Mouse (Mus musculus) kidney, postnatal 14 days (tissue): ENCODE results near the gene 4933405L10Rik.

Source experiments
- DNase-seq: peaks from one replicate; pipeline ENCODE4 v3.0.0; 2022; ENCODE audit warnings: mixed read lengths

Gene 4933405L10Rik

GRCm38 (mm10) chr8:105757796-105758276 lies 50.4 kb downstream of the 4933405L10Rik start:
- no peak for DNase-seq

- DNase-seq = peak; percentile 99
Observed at GRCm38 (mm10) chr8:105758277-105759108, 51.0 kb downstream of the 4933405L10Rik start, which contains the start of gene Gfod2. TSS of gene Gfod2 (minus strand) at chr8:105758664.
